Mouse (Mus musculus) natural killer cell, adult 2 months (primary cell): ENCODE data around the gene Olfr1184.
"Not testable (repeated sequence)": the region's sequence is repeated elsewhere in the genome, so short reads cannot be mapped to it uniquely, and the experiment has no call there.

Experiments used
- DNase-seq, 2 experiments: peaks; one replicate each; pipeline ENCODE4 v3.0.0; 2022; ENCODE audit warnings: low spot score in 2 of 2

Olfr1184 gene

GRCm38 (mm10) chr2:88483298-88483697, at the start of gene Olfr1184:
Gene Olfr1184, plus strand, starts transcription at chr2:88483598.
- no peak for DNase-seq

GRCm38 (mm10) chr2:88449031-88449430, 34.4 kb upstream of the Olfr1184 start, which contains the start of gene Gm13757:
Gene Gm13757, minus strand, starts transcription at chr2:88449131.
- no peak for DNase-seq

GRCm38 (mm10) chr2:88454567-88454966, 28.8 kb upstream of the Olfr1184 start, which contains the start of gene Olfr1183:
Gene Olfr1183, plus strand, starts transcription at chr2:88454867.
- not testable (repeated sequence) for DNase-seq

- DNase-seq = no peak
These were observed 9.6 kb downstream of the Olfr1184 start, which contains the start of gene Olfr1185-ps1 for GRCm38 (mm10) chr2:88493020-88493419. Gene Olfr1185-ps1, plus strand, starts transcription at chr2:88493320.

- DNase-seq = no peak
These were observed 34.9 kb downstream of the Olfr1184 start, which contains the start of gene Olfr1186 for GRCm38 (mm10) chr2:88518251-88518650. Gene Olfr1186, plus strand, starts transcription at chr2:88518551.

- DNase-seq = no peak
These were observed 42.3 kb downstream of the Olfr1184 start for GRCm38 (mm10) chr2:88525720-88526119.
